Mouse (Mus musculus): Measurements from ENCODE around the gene Slc13a3. TPM values are rescaled to one million over a fixed set of nuclear protein-coding genes. Genes with fewer than 3 reads are reported as not detected.

Gene Slc13a3
- total and polyA plus RNA-seq, 3 experiments = not detected

DNA sequence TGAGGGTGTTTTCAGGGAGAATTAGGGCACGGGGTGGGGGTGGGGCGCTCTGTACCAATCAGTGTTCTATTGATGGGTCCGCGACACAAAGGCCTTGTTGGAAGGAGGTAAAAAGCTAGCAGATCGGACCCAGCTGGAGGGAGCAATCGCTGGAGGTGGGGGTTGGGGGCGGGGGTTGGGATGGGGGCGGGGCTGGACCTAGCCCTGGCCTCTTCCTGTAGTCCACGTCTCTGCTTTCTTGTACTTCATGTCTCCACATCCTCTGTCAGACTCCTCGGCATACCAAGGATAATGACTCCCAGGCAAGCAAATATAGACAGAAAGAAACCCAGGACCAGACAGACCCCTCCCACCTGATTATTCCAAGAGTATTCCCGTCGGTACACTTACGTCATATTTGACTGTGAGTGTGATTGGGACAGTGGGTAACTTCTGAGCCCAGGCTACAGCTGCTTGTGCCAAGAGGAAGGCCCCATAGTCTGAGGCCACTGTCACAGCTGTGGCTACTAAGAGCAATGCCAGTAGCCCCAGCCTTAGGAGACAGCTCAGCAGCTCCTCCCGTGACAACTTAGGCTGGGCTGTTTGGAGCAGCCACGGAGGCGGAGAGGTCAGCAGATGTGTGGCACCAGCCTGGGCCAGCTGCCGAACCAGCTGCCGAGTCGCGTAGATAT, 76.1 kb downstream of the Slc13a3 start:
- Histone ChIP-seq H3K4me1 (ENCODE audit: control insufficient read depth in 1 of 2, insufficient read depth in 2 of 2) (no peaks in the 10 kb centered on the region; a peak in 1 of 4 replicates), H3K27ac (ENCODE audit: insufficient read depth, low read depth) (no peak overlapping the region), H3K4me2 (ENCODE audit: insufficient read depth, low read depth, poor library complexity, severe bottlenecking) (no peak overlapping the region), H3K9ac (ENCODE audit: insufficient read depth, low read depth) (no peak overlapping the region), H3K27me3 (replicated peaks) (peaks cover 38% of the 10 kb centered on the region), H3K4me3 (replicated peaks in 1 of 3; ENCODE audit: low read depth in 2 of 3, low read length in 2 of 3, poor library complexity in 1 of 3) (no peak overlapping the region), H3K9me3 (replicated peaks; ENCODE audit: low read length) (peaks cover 9% of the 10 kb centered on the region), H3K36me3 (replicated peaks in 1 of 2; ENCODE audit: control insufficient read depth in 1 of 2, insufficient read depth in 1 of 2, low read length in 1 of 2) (no peaks in the 10 kb centered on the region), H3K79me2 (replicated peaks; ENCODE audit: control insufficient read depth, extremely low read depth, insufficient read depth, poor library complexity, severe bottlenecking) (no peaks in the 10 kb centered on the region)
- TF ChIP-seq CHD1 (IDR thresholded peaks at IDR 0.05; ENCODE audit: low read depth, low read length) = no peak
- no peak for TF ChIP-seq NRF1 (IDR thresholded peaks at IDR 0.05; ENCODE audit: low read depth, low read length)
- TF ChIP-seq JUN (IDR thresholded peaks at IDR 0.05; ENCODE audit: insufficient read depth, low read depth, low read length) = no peak
- no peak for TF ChIP-seq GABPA (IDR thresholded peaks at IDR 0.05; ENCODE audit: insufficient replicate concordance, low read depth, low read length)
- no peak for TF ChIP-seq E2F4 (IDR thresholded peaks at IDR 0.05; ENCODE audit: insufficient replicate concordance, low read depth, low read length)
- TF ChIP-seq JUND (conservative IDR thresholded peaks at IDR 0.05; ENCODE audit: low read depth, low read length) = no peak
- TF ChIP-seq MAZ (IDR thresholded peaks at IDR 0.05; ENCODE audit: low read depth, low read length) = no peak
- no peak for TF ChIP-seq CTCF (conservative IDR thresholded peaks at IDR 0.05 in 1 of 2, IDR thresholded peaks at IDR 0.05 in 1 of 2; ENCODE audit: low read depth in 2 of 2, low read length in 2 of 2)
- no peak for TF ChIP-seq MYC (IDR thresholded peaks at IDR 0.05; ENCODE audit: low read depth, low read length)
- TF ChIP-seq NELFE (IDR thresholded peaks at IDR 0.05; ENCODE audit: low read depth, low read length) = no peak
- TF ChIP-seq POLR2A (IDR thresholded peaks at IDR 0.05; ENCODE audit: low read depth, low read length) = no peak
- TF ChIP-seq SMC3 (IDR thresholded peaks at IDR 0.05; ENCODE audit: low read depth, low read length) = no peak
- TF ChIP-seq ZNF384 (IDR thresholded peaks at IDR 0.05; ENCODE audit: low read depth, low read length) = no peak
- TF ChIP-seq ZMIZ1 (IDR thresholded peaks at IDR 0.05; ENCODE audit: low read depth, low read length) = no peak
- TF ChIP-seq MAX (IDR thresholded peaks at IDR 0.05; ENCODE audit: low read length) = no peak
- TF ChIP-seq EP300 (IDR thresholded peaks at IDR 0.05; ENCODE audit: low read length) = no peak
- no peak for TF ChIP-seq BHLHE40 (IDR thresholded peaks at IDR 0.05; ENCODE audit: low read depth, low read length)
- in situ Hi-C loops (cut with MboI; ENCODE audit: low pct_ligation_motif_present, low pct_unique_long_range_greater_than_20kb, low sequenced_read_pairs) = no loop called here
- DNase-seq (ENCODE audit: extremely low read depth) = no peak
- dilution Hi-C loops (cut with MboI; ENCODE audit: extremely low pct_ligation_motif_present, extremely low pct_unique_long_range_greater_than_20kb, low sequenced_read_pairs) = no loop called here

DNA sequence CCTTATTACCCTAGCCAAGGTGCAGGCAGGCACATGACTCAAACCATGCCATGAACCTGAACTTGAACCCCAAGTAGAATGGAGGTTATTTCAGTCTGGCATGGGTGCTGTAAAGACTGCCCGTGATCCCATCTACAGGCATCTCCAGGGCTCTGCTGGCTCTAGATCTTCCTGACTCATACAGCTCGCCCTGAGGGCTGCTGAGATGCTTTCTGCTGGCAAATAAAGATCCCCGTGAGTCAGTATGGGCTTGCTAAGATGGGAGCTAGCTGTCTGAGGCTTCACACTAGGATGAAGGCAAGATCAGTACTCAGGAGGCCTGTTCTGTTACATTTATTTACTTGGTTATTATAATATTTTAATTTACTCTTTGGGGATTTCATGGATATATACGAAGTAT, 80.9 kb downstream of the Slc13a3 start:
- Histone ChIP-seq H3K9ac (ENCODE audit: insufficient read depth, low read depth) (no peak overlapping the region), H3K4me3 (replicated peaks in 1 of 3; ENCODE audit: low read depth in 2 of 3, low read length in 2 of 3, poor library complexity in 1 of 3) (no peak overlapping the region), H3K79me2 (replicated peaks; ENCODE audit: control insufficient read depth, extremely low read depth, insufficient read depth, poor library complexity, severe bottlenecking) (no peaks in the 10 kb centered on the region), H3K27me3 (replicated peaks) (peaks cover 63% of the 10 kb centered on the region), H3K27ac (ENCODE audit: insufficient read depth, low read depth) (no peak overlapping the region), H3K9me3 (replicated peaks; ENCODE audit: low read length) (peaks cover 8% of the 10 kb centered on the region), H3K4me1 (ENCODE audit: control insufficient read depth in 1 of 2, insufficient read depth in 2 of 2) (no peaks in the 10 kb centered on the region; a peak in 1 of 4 replicates), H3K4me2 (ENCODE audit: insufficient read depth, low read depth, poor library complexity, severe bottlenecking) (no peak overlapping the region), H3K36me3 (replicated peaks in 1 of 2; ENCODE audit: control insufficient read depth in 1 of 2, insufficient read depth in 1 of 2, low read length in 1 of 2) (no peaks in the 10 kb centered on the region)
- DNase-seq (ENCODE audit: extremely low read depth) = no peak
- no peak for TF ChIP-seq SMC3 (IDR thresholded peaks at IDR 0.05; ENCODE audit: low read depth, low read length)
- TF ChIP-seq TCF12 (IDR thresholded peaks at IDR 0.05; ENCODE audit: low read depth, low read length) = no peak
- no peak for TF ChIP-seq EP300 (IDR thresholded peaks at IDR 0.05; ENCODE audit: low read length)
- TF ChIP-seq GABPA (IDR thresholded peaks at IDR 0.05; ENCODE audit: insufficient replicate concordance, low read depth, low read length) = no peak
- TF ChIP-seq ZMIZ1 (IDR thresholded peaks at IDR 0.05; ENCODE audit: low read depth, low read length) = no peak
- no peak for TF ChIP-seq BHLHE40 (IDR thresholded peaks at IDR 0.05; ENCODE audit: low read depth, low read length)
- no peak for TF ChIP-seq USF1 (IDR thresholded peaks at IDR 0.05; ENCODE audit: low read depth, low read length)
- no peak for TF ChIP-seq MXI1 (IDR thresholded peaks at IDR 0.05; ENCODE audit: low read depth, low read length)
- no peak for TF ChIP-seq KAT2A (IDR thresholded peaks at IDR 0.05; ENCODE audit: insufficient replicate concordance, low read length)
- TF ChIP-seq RCOR1 (conservative IDR thresholded peaks at IDR 0.05; ENCODE audit: low read depth, low read length) = no peak
- TF ChIP-seq CHD2 (IDR thresholded peaks at IDR 0.05; ENCODE audit: low read length) = no peak
- no peak for TF ChIP-seq PAX5 (IDR thresholded peaks at IDR 0.05; ENCODE audit: low read length)
- in situ Hi-C loops (cut with MboI; ENCODE audit: low pct_ligation_motif_present, low pct_unique_long_range_greater_than_20kb, low sequenced_read_pairs) = no loop called here
- dilution Hi-C loops (cut with MboI; ENCODE audit: extremely low pct_ligation_motif_present, extremely low pct_unique_long_range_greater_than_20kb, low sequenced_read_pairs) = no loop called here
